Mouse (Mus musculus): ENCODE data around the gene Kcnmb3. TPM values are rescaled to one million over a fixed set of nuclear protein-coding genes. Genes with fewer than 3 reads are reported as not detected.

Kcnmb3 gene
- polyA plus RNA-seq, 1 experiment from 2014 or later = 0.16 TPM

- Histone ChIP-seq H3K36me3 (ENCODE audit: control insufficient read depth, insufficient read depth) (no peaks in the 10 kb centered on the region), H3K9ac (replicated peaks; ENCODE audit: low read depth, low read length) (no peak overlapping the region), H3K27me3 (replicated peaks; ENCODE audit: control insufficient read depth, insufficient read depth, low read length) (no peaks in the 10 kb centered on the region), H3K27ac (ENCODE audit: low read length) (no peak overlapping the region), H3K9me3 (ENCODE audit: control insufficient read depth, low read length) (no peaks in the 10 kb centered on the region), H3K4me2 (ENCODE audit: low read length) (no peak overlapping the region), H3K4me1 (replicated peaks; ENCODE audit: control insufficient read depth, insufficient read depth, low read length) (no peaks in the 10 kb centered on the region), H3K4me3 (replicated peaks; ENCODE audit: low read length) (no peak overlapping the region)
- 88% methylated on average over 7 of the region's 7 CpGs for WGBS
- ATAC-seq = no peak
Measured at GRCm38 (mm10) chr3:32479961-32480360, 12.1 kb downstream of the Kcnmb3 start.

GRCm38 (mm10) chr3:32473184-32473583 lies 18.8 kb downstream of the Kcnmb3 start:
- Histone ChIP-seq H3K9ac (replicated peaks; ENCODE audit: low read depth, low read length) (no peak overlapping the region), H3K4me1 (replicated peaks; ENCODE audit: control insufficient read depth, insufficient read depth, low read length) (no peaks in the 10 kb centered on the region), H3K9me3 (ENCODE audit: control insufficient read depth, low read length) (no peaks in the 10 kb centered on the region), H3K4me2 (ENCODE audit: low read length) (no peak overlapping the region), H3K27ac (ENCODE audit: low read length) (no peak overlapping the region), H3K27me3 (replicated peaks; ENCODE audit: control insufficient read depth, insufficient read depth, low read length) (no peaks in the 10 kb centered on the region), H3K36me3 (ENCODE audit: control insufficient read depth, insufficient read depth) (no peaks in the 10 kb centered on the region), H3K4me3 (replicated peaks; ENCODE audit: low read length) (no peak overlapping the region)
- WGBS = 88% methylated on average over 10 of the region's 10 CpGs
- no peak for ATAC-seq

- Histone ChIP-seq H3K4me3 (replicated peaks; ENCODE audit: low read length) (no peak overlapping the region), H3K4me2 (ENCODE audit: low read length) (no peak overlapping the region), H3K4me1 (replicated peaks; ENCODE audit: control insufficient read depth, insufficient read depth, low read length) (no peaks in the 10 kb centered on the region), H3K9ac (replicated peaks; ENCODE audit: low read depth, low read length) (no peak overlapping the region), H3K9me3 (ENCODE audit: control insufficient read depth, low read length) (no peaks in the 10 kb centered on the region), H3K27me3 (replicated peaks; ENCODE audit: control insufficient read depth, insufficient read depth, low read length) (no peaks in the 10 kb centered on the region), H3K36me3 (ENCODE audit: control insufficient read depth, insufficient read depth) (no peaks in the 10 kb centered on the region), H3K27ac (ENCODE audit: low read length) (no peak overlapping the region)
- 83% methylated on average over 14 of the region's 14 CpGs for WGBS
- no peak; the same call in 1 of the 2 replicates for ATAC-seq
Measured at GRCm38 (mm10) chr3:32472191-32472900, 19.7 kb downstream of the Kcnmb3 start.

- no peak overlapping the region for H3K4me3 ChIP-seq (replicated peaks; ENCODE audit: low read length)
- WGBS = 77% methylated on average over 6 of the region's 6 CpGs
- H3K4me1 ChIP-seq (replicated peaks; ENCODE audit: control insufficient read depth, insufficient read depth, low read length) = no peaks in the 10 kb centered on the region
- 0 out of 2 replicates have a peak, but pooled peaks have one; percentile 11 for ATAC-seq
- no peaks in the 10 kb centered on the region for H3K9me3 ChIP-seq (ENCODE audit: control insufficient read depth, low read length)
- H3K27me3 ChIP-seq (replicated peaks; ENCODE audit: control insufficient read depth, insufficient read depth, low read length) = no peaks in the 10 kb centered on the region
- no peak overlapping the region for H3K4me2 ChIP-seq (ENCODE audit: low read length)
- H3K27ac ChIP-seq (ENCODE audit: low read length) = no peak overlapping the region
- no peaks in the 10 kb centered on the region for H3K36me3 ChIP-seq (ENCODE audit: control insufficient read depth, insufficient read depth)
- no peak overlapping the region for H3K9ac ChIP-seq (replicated peaks; ENCODE audit: low read depth, low read length)
Measured at GRCm38 (mm10) chr3:32471098-32471497, 20.9 kb downstream of the Kcnmb3 start.

GRCm38 (mm10) chr3:32470449-32470848 lies 21.6 kb downstream of the Kcnmb3 start:
- WGBS = 74% methylated on average over 7 of the region's 7 CpGs
- no peak overlapping the region for H3K4me2 ChIP-seq (ENCODE audit: low read length)
- H3K27ac ChIP-seq (ENCODE audit: low read length) = no peak overlapping the region
- no peak overlapping the region for H3K9ac ChIP-seq (replicated peaks; ENCODE audit: low read depth, low read length)
- H3K4me1 ChIP-seq (replicated peaks; ENCODE audit: control insufficient read depth, insufficient read depth, low read length) = no peaks in the 10 kb centered on the region
- no peak overlapping the region for H3K4me3 ChIP-seq (replicated peaks; ENCODE audit: low read length)
- H3K36me3 ChIP-seq (ENCODE audit: control insufficient read depth, insufficient read depth) = no peaks in the 10 kb centered on the region
- ATAC-seq = no peak
- no peaks in the 10 kb centered on the region for H3K27me3 ChIP-seq (replicated peaks; ENCODE audit: control insufficient read depth, insufficient read depth, low read length)
- H3K9me3 ChIP-seq (ENCODE audit: control insufficient read depth, low read length) = no peaks in the 10 kb centered on the region

- Histone ChIP-seq H3K36me3 (ENCODE audit: control insufficient read depth, insufficient read depth) (peaks cover 3% of the 10 kb centered on the region), H3K4me2 (ENCODE audit: low read length) (no peak overlapping the region), H3K27me3 (replicated peaks; ENCODE audit: control insufficient read depth, insufficient read depth, low read length) (no peaks in the 10 kb centered on the region), H3K4me3 (replicated peaks; ENCODE audit: low read length) (no peak overlapping the region), H3K27ac (ENCODE audit: low read length) (no peak overlapping the region), H3K9ac (replicated peaks; ENCODE audit: low read depth, low read length) (no peak overlapping the region), H3K4me1 (replicated peaks; ENCODE audit: control insufficient read depth, insufficient read depth, low read length) (no peaks in the 10 kb centered on the region), H3K9me3 (ENCODE audit: control insufficient read depth, low read length) (no peaks in the 10 kb centered on the region)
- 69% methylated on average over 4 of the region's 4 CpGs for WGBS
- ATAC-seq = no peak
Measured at GRCm38 (mm10) chr3:32468411-32468810, 23.6 kb downstream of the Kcnmb3 start.

GRCm38 (mm10) chr3:32467321-32467720 lies 24.7 kb downstream of the Kcnmb3 start:
- Histone ChIP-seq H3K36me3 (ENCODE audit: control insufficient read depth, insufficient read depth) (peaks cover 12% of the 10 kb centered on the region), H3K27me3 (replicated peaks; ENCODE audit: control insufficient read depth, insufficient read depth, low read length) (no peaks in the 10 kb centered on the region), H3K9me3 (ENCODE audit: control insufficient read depth, low read length) (no peaks in the 10 kb centered on the region), H3K4me2 (ENCODE audit: low read length) (no peak overlapping the region), H3K4me1 (replicated peaks; ENCODE audit: control insufficient read depth, insufficient read depth, low read length) (no peaks in the 10 kb centered on the region), H3K9ac (replicated peaks; ENCODE audit: low read depth, low read length) (no peak overlapping the region), H3K27ac (ENCODE audit: low read length) (no peak overlapping the region), H3K4me3 (replicated peaks; ENCODE audit: low read length) (no peak overlapping the region)
- no peak for ATAC-seq
- 92% methylated on average over 4 of the region's 4 CpGs for WGBS

GRCm38 (mm10) chr3:32459777-32460176 lies 32.3 kb downstream of the Kcnmb3 start:
- no peak for ATAC-seq
- Histone ChIP-seq H3K9me3 (ENCODE audit: control insufficient read depth, low read length) (no peaks in the 10 kb centered on the region), H3K4me2 (ENCODE audit: low read length) (no peak overlapping the region), H3K36me3 (ENCODE audit: control insufficient read depth, insufficient read depth) (peaks cover 35% of the 10 kb centered on the region), H3K9ac (replicated peaks; ENCODE audit: low read depth, low read length) (no peak overlapping the region), H3K27ac (ENCODE audit: low read length) (no peak overlapping the region), H3K27me3 (replicated peaks; ENCODE audit: control insufficient read depth, insufficient read depth, low read length) (no peaks in the 10 kb centered on the region), H3K4me3 (replicated peaks; ENCODE audit: low read length) (no peak overlapping the region), H3K4me1 (replicated peaks; ENCODE audit: control insufficient read depth, insufficient read depth, low read length) (no peaks in the 10 kb centered on the region)
- 76% methylated on average over 4 of the region's 4 CpGs for WGBS

- no peak for ATAC-seq
- no peaks in the 10 kb centered on the region for H3K27me3 ChIP-seq (replicated peaks; ENCODE audit: control insufficient read depth, insufficient read depth, low read length)
- no peak overlapping the region for H3K4me3 ChIP-seq (replicated peaks; ENCODE audit: low read length)
- 58% methylated on average over 11 of the region's 11 CpGs for WGBS
- no peak overlapping the region for H3K4me2 ChIP-seq (ENCODE audit: low read length)
- H3K4me1 ChIP-seq (replicated peaks; ENCODE audit: control insufficient read depth, insufficient read depth, low read length) = no peaks in the 10 kb centered on the region
- H3K36me3 ChIP-seq (ENCODE audit: control insufficient read depth, insufficient read depth) = peaks cover 27% of the 10 kb centered on the region
- H3K9me3 ChIP-seq (ENCODE audit: control insufficient read depth, low read length) = no peaks in the 10 kb centered on the region
- H3K9ac ChIP-seq (replicated peaks; ENCODE audit: low read depth, low read length) = no peak overlapping the region
- no peak overlapping the region for H3K27ac ChIP-seq (ENCODE audit: low read length)
Measured at GRCm38 (mm10) chr3:32454329-32455021, 37.6 kb downstream of the Kcnmb3 start.
